Mouse (Mus musculus) spleen, adult 2 months (tissue): Measurements from ENCODE around the gene Rims3.

Experiments used
- CTCF ChIP-seq: fragments of 200-500 bp; IDR thresholded peaks from 2 replicates; pipeline ENCODE4 v1.5.1; 2011; ENCODE audit warnings: mild to moderate bottlenecking, inconsistent platforms; ENCODE audit not compliant: insufficient read depth, insufficient read length, insufficient replicate concordance; ENCODE audit errors: extremely low read depth
- POLR2A ChIP-seq: fragments of 200-500 bp; IDR thresholded peaks from 2 replicates; pipeline ENCODE4 v1.6.1; 2011; ENCODE audit warnings: low read depth, low read length, inconsistent platforms

DNA sequence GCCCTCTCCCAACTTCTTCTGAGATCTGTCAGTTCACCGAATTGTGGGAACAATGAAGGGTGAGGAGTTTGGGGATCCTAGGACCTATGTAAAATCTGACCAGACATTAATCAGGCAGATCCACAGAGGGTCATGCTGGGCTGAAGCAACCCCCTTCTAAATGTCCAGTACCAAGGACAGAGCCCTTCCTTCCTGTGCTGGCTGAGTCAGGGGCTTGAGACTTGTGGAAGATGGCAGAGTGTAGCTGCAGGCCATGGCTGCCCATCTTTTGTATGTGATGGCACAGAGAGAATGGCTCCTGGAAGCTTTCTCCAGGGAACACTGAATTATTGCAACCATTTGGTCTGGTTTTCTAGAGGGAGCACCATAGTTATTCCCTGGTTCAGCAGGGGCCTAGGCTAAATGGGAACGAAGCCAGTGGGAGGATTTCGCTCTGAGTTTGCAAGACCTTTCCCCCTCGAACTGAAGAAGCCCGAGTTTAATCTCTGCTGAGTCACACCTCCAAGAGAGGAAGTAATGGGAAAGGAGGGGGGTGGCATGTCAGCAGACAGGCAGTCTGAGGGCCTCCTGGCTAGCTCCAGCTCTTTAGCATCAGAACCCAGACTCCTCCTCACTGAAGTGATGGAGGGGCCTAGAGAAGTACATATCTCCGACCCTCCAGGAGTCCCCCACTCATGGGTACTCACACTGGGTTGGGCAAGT is 26.3 kb downstream of the Rims3 start:
- TF ChIP-seq CTCF: no peak
- TF ChIP-seq POLR2A: no peak
